Mouse (Mus musculus): ENCODE measurements around the gene Prr13. TPM values are rescaled to one million over a fixed set of nuclear protein-coding genes. Genes with fewer than 3 reads are reported as not detected.
A peak's percentile ranks its signal among the peaks of the same experiment; 100 is the strongest.

Gene Prr13
- 10 to 100 TPM; 34.4 to 49.3 (median 40.9) TPM for total RNA-seq (2022)

- DNase-seq (ENCODE audit: low spot score in 2 of 2): peak; percentile 91 to 93
These were observed at the start of gene Prr13 for GRCm38 (mm10) chr15:102458904-102459317. Prr13 (plus strand) TSS chr15:102459028.

DNA sequence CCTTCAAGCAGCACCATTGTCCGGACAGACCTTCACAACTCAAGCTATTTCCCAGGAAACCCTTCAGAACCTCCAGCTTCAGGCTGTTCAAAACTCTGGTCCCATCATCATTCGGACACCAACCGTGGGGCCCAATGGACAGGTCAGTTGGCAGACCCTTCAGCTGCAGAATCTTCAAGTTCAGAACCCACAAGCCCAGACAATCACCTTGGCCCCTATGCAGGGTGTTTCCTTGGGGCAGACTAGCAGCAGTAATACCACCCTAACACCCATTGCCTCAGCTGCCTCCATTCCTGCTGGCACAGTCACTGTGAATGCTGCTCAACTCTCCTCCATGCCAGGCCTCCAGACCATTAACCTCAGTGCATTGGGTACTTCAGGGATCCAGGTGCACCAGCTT, 49.5 kb upstream of the Prr13 start:
- no peak for DNase-seq (ENCODE audit: low spot score in 2 of 2)

DNA sequence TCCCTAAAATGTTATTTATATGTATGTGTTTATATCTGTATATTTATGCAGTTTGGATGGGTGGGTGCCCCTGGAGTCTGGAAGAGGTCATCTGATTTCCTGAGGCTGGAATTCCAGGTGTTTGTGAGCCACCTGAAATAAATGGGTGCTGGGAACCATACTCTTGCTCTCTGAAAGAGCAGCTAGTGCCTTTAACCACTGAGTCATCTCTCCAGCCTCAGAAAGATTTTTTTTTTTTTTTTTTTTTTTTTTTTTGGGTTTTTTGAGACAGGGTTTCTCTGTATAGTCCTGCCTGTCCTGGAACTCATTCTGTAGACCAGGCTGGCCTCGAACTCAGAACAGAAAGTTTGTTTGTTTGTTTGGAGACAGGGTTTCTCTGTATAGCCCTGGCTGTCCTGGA, 47.8 kb upstream of the Prr13 start:
- DNase-seq (ENCODE audit: low spot score in 2 of 2): no peak

DNA sequence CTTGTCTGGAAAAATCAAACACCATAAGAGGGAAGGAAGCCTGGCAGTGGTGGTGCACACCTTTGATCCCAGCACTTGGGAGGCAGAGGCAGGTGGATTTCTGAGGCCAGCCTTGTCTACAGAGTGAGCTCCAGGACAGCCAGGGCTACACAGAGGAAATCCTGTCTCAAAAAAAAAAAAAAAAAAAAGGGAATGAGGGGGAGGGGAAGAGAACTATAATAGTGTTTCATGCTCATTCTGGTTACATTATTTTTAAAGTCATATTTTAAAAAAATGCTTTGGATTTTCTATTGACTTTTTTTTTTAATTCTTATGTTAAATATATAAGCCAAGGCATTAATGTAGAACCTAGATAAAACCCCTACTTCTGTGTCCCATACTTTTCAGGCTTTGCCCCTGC, 45.1 kb upstream of the Prr13 start:
- no peak for DNase-seq (ENCODE audit: low spot score in 2 of 2)

DNA sequence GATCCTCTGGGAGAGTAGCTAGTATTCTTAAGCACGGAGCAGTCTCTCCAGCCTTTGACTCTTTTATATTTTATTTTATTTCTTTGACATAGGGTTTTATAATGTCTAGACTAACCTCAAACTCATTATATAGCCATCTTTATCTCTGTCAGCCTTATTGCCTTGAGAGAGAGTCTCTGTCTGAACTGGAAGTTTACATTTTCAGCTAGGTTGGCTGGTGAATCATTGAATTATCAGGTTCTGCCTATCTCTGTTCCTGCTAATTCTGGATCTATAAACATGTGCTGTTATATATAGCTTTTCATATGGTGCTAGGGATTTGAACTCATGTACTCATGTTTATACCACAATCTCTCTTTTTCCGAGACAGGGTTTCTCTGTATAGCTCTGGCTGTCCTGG, 41.3 kb upstream of the Prr13 start:
- no peak for DNase-seq (ENCODE audit: low spot score in 2 of 2)

DNA sequence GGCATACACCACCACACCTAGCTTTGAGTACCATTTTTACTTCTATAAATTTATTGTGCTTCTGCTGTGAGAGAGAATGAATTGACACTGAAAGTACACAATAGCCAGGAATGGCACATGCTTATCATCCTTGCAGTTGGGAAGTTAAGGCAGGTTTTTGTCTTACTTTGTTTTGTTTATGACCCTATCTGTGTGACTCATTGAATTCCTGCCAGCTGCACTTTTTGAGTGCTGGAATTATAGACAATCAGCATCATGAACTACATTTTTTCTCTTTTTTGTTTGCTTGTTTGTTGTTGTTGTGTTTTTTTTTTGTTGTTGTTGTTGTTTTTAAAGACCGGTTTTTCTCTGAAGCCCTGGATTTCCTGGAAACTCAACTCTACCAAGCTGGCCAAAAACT, 37.8 kb upstream of the Prr13 start:
- DNase-seq (ENCODE audit: low spot score in 2 of 2): no peak

DNA sequence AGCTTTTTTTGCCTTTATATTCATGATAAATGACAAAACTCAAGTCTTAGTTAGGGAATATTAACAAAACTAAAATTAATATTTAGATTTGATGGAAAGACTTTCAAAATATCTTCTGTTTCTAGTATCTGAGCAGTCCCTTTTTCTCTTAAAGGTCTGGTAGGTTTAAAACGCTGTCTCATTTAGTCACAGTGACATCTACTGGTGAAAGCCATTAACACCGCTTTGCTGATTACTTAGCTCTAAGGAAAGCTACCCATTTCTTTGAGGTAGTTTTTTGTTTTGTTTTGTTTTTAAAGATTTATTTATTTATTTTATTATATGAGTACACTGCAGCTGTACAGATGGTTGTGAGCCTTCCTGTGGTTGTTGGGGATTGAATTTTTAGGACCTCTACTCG, 37.4 kb upstream of the Prr13 start:
- DNase-seq (ENCODE audit: low spot score in 2 of 2): no peak

- no peak for DNase-seq (ENCODE audit: low spot score in 2 of 2)
These were observed 35.1 kb upstream of the Prr13 start for GRCm38 (mm10) chr15:102423602-102424240.

GRCm38 (mm10) chr15:102424657-102425056, 34.2 kb upstream of the Prr13 start:
- DNase-seq (ENCODE audit: low spot score in 2 of 2): no peak

DNA sequence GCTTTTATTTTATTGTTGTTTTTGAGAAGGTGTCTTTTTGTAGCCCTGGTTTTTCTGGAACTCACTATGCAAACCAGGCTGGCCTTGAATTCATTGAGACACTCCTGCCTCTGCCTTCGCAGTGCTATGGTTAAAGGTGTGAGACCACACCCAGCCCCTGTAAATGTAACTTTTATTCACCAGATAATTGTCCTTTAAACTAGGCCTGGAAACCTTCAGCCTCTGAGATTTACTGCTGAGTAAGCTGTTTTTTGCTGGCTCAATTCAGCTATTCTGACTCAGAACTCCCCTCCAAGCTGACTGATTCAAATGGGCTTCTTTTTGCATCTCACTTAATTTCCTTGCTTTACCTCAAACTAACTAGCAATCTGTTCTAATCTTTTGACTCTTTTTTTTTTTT, 31.9 kb upstream of the Prr13 start:
- DNase-seq (ENCODE audit: low spot score in 2 of 2): no peak

GRCm38 (mm10) chr15:102432046-102432445, 26.8 kb upstream of the Prr13 start:
- no peak for DNase-seq (ENCODE audit: low spot score in 2 of 2)

GRCm38 (mm10) chr15:102433173-102433572, 25.7 kb upstream of the Prr13 start:
- DNase-seq (ENCODE audit: low spot score in 2 of 2): no peak

DNA sequence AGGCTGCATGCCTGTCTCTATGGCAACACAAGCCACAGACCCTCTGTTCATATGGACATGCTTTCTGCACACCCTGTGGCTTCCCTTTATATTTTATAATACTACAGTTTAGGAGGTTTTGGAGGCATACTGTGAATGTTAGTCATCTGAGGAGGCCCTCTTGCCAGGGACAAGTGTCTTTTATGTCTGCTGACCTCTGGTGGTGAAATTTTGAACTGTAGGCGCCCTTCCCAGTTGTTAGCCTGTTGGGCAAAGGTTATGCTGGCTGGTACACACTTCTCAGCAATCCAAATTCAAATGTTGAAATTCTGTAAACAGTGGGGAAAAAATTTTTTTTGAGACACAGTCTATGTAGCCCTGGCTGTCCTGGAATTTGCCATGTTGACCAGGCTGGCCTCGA, 16.3 kb upstream of the Prr13 start:
- peak; percentile 60 to 88 for DNase-seq (ENCODE audit: low spot score in 2 of 2)

DNA sequence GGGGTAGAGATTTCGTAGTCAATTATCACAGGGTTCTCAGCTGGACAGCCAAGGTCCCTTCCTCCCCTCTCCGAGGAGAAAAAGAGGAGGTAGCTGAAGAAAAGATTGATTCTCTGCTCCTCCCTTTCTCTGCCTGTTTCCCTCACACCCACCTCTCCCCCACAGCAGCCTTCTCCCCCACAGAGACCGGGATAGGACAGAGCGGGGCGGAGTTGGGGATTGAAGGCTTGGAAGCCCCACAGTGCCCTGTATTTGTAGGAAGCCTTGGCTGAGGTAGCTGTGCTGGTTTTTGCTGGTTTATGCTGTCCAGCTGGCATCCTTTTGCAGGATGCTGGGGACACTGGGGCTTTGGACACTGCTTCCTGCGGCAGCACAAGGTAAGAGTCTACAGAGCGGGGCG, 13.7 kb upstream of the Prr13 start, which contains the start of gene Amhr2:
TSS of gene Amhr2 (plus strand) at position 222 of the 400 bp plus-strand sequence.
- DNase-seq (ENCODE audit: low spot score in 2 of 2): no peak

DNA sequence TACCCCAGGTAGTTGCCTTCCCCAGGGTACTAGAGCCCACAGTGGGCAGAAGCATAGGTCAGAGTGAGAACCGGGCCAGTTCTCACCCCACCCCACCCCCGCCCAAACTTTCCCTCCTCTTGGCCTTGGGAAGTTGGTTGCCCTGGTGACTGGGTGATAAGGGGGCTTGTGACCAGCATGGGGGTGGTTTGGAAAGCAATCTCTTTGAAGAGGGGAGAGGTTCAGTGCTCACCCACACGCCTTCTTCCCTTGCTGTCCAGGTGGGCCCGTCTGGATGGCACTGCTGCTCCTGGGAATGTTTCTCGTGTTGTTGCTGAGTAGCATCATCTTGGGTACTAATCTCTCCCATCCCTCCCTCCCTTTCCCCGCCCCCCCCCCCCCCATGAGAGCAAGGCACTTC, 12.4 kb upstream of the Prr13 start:
- no peak for DNase-seq (ENCODE audit: low spot score in 2 of 2)

GRCm38 (mm10) chr15:102449366-102449765, 9.5 kb upstream of the Prr13 start:
- DNase-seq (ENCODE audit: low spot score in 2 of 2): no peak

- DNase-seq (ENCODE audit: low spot score in 2 of 2): no peak
These were observed 7.9 kb upstream of the Prr13 start for GRCm38 (mm10) chr15:102450928-102451327.

DNA sequence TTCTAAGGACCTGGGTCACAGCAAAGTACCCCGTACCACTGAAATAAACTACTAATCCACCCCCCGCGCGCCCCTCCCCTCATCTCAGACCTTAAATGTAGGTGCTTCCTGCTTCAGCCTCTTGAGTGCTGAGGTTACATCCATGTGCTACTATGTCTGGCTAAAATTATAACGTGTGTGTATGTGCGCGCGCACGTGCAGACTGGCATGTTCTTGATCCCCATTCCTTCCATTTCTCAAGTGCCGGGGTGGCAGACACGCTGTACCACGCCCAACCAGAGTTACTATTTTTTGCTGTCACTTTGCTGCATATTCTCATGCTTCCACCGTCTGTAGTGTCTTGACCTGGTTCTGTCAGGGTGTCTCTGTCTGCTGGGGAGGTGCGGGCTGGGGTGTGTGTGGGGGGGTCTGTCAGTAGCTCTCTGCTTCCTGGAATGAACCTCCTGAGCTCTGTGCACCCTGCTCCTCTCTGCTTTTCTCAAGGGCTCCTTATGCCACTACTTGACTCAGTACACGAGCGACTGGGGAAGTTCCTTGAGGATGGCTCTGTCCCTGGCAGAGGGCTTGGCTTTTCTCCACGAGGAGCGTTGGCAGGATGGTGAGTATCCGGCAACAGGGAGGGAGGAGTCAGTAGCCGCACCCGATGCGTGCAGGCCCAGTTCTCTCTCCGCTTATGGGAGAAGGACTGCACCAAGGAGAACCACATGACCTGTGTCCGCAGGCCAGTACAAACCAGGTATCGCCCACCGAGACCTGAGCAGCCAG, 7.0 kb upstream of the Prr13 start:
- no peak for DNase-seq (ENCODE audit: low spot score in 2 of 2)

DNA sequence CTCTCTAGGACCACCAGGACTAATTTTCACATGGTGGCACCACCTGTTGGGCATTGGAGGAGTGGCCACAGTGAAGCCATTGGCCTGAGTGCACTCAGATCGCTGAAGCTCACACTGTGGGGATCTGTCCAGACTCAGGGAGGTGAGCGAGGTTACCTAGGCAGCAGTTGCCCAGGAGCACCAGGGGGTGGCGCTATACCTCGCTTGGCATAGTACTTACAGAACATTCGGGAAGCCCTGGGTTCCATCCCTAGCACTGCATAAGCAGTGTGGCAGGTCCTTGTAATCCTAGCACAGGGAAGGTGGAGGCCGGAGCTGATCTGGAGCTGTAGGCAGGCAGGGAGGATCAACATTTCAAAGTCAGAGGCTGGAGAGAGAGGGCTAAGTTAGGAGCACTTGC, 2.8 kb upstream of the Prr13 start:
- no peak for DNase-seq (ENCODE audit: low spot score in 2 of 2)

- DNase-seq (ENCODE audit: low spot score in 2 of 2): no peak
These were observed 635 bp upstream of the Prr13 start for GRCm38 (mm10) chr15:102458050-102458736.

- DNase-seq (ENCODE audit: low spot score in 2 of 2): no peak
These were observed 553 bp downstream of the Prr13 start for GRCm38 (mm10) chr15:102459381-102459780.

GRCm38 (mm10) chr15:102459847-102460246, 1.0 kb downstream of the Prr13 start:
- no peak for DNase-seq (ENCODE audit: low spot score in 2 of 2)
